Mouse (Mus musculus): ENCODE measurements around the gene Ptpn1. TPM values are rescaled to one million over a fixed set of nuclear protein-coding genes. Genes with fewer than 3 reads are reported as not detected.

Gene Ptpn1
- polyA plus RNA-seq, 1 experiment from 2014 or later, result 57.4 TPM

DNA sequence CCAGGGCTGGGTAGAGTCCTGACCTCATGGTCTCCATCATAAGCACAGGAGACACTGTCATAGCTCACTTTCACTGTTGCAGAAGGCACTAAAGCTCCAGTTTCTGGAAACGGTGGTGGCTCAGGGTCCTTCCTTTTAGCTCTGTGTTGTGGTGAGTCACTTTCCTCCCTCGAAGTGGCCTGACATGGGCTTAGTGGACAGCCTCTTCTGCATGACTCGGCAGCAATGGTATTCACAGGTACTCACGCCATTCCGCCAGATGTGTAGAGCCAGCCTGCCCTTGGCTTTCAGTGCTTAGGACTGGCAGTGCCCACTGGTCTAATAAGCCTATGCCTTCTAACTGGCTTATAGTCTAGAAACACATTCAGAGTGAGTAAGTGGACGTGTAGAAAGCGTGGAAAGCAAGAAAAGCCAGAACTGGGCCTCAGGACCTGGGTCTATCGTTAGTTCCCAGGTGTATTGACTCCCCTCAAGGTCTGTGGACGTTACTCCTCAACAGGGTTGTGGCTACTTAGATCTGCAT, 32.0 kb downstream of the Ptpn1 start:
- Histone ChIP-seq H3K4me1 (peaks cover 18% of the 10 kb centered on the region), H3K27me3 (no peaks in the 10 kb centered on the region), H3K4me2 (no peak overlapping the region), H3K36me3 (peaks cover 54% of the 10 kb centered on the region), H3K4me3 (replicated peaks) (no peak overlapping the region), H3K27ac (no peak overlapping the region), H3K9ac (no peak overlapping the region), H3K9me3 (replicated peaks) (no peaks in the 10 kb centered on the region)
- 87% methylated on average over 9 of the region's 9 CpGs for WGBS
- no peak for ATAC-seq (replicated peaks; ENCODE audit: low FRiP score)

DNA sequence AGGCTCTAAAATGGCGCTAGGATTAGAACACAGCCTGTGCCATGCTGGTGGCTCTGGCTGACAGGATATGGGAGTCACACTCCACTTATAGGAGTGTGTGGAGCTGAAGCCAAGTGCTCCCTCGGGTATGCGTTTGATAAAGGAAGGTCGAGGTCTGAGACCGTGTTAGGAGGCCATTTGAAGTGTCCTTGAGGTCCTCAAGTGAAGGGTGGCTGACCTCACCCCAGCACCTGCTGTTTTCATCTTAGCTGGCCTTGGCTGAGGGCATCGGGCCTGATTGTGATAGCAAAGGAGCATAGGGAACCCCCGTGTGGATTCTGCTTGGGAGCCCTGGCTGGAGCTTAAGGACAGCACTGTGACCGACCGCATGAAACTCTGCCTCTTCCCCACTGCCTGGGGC, 32.5 kb downstream of the Ptpn1 start:
- 85% methylated on average over 9 of the region's 9 CpGs for WGBS
- Histone ChIP-seq H3K4me3 (replicated peaks) (no peak overlapping the region), H3K27me3 (no peaks in the 10 kb centered on the region), H3K36me3 (peaks cover 58% of the 10 kb centered on the region), H3K9me3 (replicated peaks) (no peaks in the 10 kb centered on the region), H3K4me2 (no peak overlapping the region), H3K27ac (no peak overlapping the region), H3K9ac (no peak overlapping the region), H3K4me1 (peaks cover 15% of the 10 kb centered on the region)
- no peak for ATAC-seq (replicated peaks; ENCODE audit: low FRiP score)

DNA sequence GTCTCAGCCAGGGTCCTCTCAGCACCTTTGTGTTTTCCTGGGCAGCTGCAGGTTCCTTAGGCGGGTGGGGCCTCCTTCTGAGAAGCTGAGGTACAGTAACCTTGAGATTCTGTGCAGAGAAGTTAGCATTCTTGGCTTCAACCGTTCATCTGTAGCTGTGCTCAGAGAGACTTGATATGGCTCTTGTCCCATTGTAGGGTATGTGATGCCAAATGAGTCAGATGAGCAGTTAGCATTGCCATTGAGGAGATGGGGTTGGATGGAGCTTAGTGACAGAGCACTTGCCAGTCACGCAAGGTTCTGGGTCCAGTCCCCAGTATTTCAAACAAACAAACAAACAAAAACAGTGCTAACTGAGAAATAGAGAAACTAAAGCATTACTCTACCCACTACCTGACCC, 34.1 kb downstream of the Ptpn1 start:
- Histone ChIP-seq H3K4me3 (replicated peaks) (no peak overlapping the region), H3K36me3 (peaks cover 71% of the 10 kb centered on the region), H3K4me1 (no peaks in the 10 kb centered on the region), H3K9ac (no peak overlapping the region), H3K27ac (no peak overlapping the region), H3K4me2 (no peak overlapping the region), H3K9me3 (replicated peaks) (no peaks in the 10 kb centered on the region), H3K27me3 (no peaks in the 10 kb centered on the region)
- 94% methylated on average over 3 of the region's 3 CpGs for WGBS
- no peak for ATAC-seq (replicated peaks; ENCODE audit: low FRiP score)

DNA sequence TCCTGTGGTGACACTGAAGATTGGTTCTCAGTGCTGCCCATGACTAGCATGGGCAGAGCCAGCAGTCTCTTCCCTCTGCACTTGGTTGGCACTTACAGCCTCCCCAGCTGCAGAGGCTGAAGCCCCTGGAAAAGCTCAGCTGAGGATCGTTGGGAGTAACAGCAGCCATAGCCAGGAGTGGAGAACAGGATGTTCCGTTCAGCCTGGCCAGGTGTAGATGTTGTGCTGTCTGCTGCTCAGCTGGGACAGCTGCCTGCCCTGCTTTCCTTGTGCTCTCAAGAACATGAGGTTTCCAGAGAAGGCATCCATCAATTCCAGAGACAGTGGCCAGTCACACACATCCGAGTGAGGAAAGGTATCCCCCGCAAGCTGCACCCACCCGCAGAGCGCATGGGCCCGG, 36.6 kb downstream of the Ptpn1 start:
- ATAC-seq (replicated peaks; ENCODE audit: low FRiP score), result no peak
- peaks cover 94% of the 10 kb centered on the region for H3K36me3 ChIP-seq

DNA sequence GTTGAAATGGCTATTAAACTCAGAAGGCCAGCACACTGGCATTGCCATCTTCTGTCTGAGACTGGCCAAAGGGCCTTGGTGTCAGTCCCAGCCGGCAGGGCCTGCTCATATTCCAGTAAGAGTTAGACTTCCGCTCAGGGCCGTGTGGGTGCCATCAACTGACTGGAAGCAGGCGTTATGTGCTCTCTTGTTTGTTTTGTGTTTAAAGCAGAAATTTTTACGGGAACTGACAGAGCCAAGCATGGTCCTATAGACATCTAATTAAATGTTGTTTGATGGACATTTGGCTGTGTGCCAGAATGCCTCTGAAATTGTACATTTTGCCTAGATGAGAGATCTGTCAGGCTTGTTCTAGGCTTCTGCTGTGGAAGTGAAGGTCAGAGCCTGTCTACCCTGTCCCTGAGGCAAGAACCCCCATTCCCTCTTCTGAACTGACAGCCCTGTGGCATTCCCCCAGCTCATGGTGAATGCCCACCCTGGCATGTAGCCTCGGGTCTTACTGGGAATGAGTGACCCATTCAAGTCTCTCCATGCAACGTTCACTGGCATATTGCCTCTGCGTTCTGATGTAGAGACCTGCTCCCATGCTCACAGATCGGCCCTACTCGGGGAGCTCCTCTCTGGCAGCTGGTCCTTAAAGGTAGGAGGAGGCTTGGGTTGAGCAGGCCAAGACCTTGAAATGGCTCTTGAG, 38.1 kb downstream of the Ptpn1 start:
- peaks cover 94% of the 10 kb centered on the region for H3K36me3 ChIP-seq
- no peak for ATAC-seq (replicated peaks; ENCODE audit: low FRiP score)
- WGBS, result 81% methylated on average over 10 of the region's 10 CpGs

More for the DNA sequence above, 36.6 kb downstream of the Ptpn1 start:
- no peak overlapping the region for H3K4me3 ChIP-seq (replicated peaks)
- no peaks in the 10 kb centered on the region for H3K9me3 ChIP-seq (replicated peaks)
- no peak overlapping the region for H3K9ac ChIP-seq
- H3K27me3 ChIP-seq, result no peaks in the 10 kb centered on the region
- H3K4me1 ChIP-seq, result no peaks in the 10 kb centered on the region
- no peak overlapping the region for H3K27ac ChIP-seq
- 90% methylated on average over 7 of the region's 7 CpGs for WGBS
- H3K4me2 ChIP-seq, result no peak overlapping the region

DNA sequence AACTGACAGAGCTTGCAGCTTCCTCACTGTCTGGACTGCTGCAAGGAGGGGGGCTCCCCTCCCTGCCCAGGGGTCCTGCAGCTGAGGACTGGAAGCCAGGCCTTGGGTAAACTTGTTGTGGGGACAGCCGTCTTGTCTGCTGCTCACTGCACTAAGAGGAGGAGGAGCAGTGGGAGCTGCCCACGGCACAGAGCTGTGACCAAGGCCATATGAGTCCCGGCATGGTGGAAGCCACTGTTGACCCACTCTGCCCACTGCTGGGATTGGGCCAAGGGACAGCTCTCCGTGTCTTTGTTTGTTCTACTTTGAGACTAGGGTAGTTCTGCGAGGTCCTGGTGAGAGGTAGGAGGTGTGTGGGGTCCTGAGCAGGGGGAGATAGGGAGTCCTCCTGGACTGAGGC, 40.3 kb downstream of the Ptpn1 start:
- H3K27ac ChIP-seq, result no peak overlapping the region

More for the DNA sequence above, 38.1 kb downstream of the Ptpn1 start:
- Histone ChIP-seq H3K4me3 (replicated peaks) (no peak overlapping the region), H3K9ac (no peak overlapping the region), H3K4me1 (no peaks in the 10 kb centered on the region), H3K9me3 (replicated peaks) (no peaks in the 10 kb centered on the region), H3K27ac (no peak overlapping the region), H3K27me3 (no peaks in the 10 kb centered on the region), H3K4me2 (no peak overlapping the region)

DNA sequence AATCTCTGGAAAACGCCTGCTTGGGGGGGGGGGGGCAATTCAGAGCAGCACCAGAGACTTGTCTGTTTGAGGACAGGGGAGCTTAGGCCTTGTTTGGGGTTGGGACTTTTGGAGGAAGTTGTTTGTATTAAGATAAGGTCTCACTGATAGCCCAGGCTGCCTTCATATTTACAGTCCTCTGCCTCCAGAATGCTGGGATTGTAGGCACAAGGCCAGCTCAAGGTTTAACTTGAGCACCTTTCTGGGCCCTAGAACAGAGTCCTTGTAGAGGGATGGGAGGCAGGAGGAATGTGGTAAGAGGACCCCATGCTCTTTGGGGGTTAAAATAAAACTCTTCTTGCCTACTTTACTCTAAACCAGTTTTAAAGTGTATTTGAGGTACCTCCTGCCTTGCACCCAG, 41.0 kb downstream of the Ptpn1 start:
- no peak overlapping the region for H3K9ac ChIP-seq
- ATAC-seq (replicated peaks; ENCODE audit: low FRiP score), result no peak
- H3K27ac ChIP-seq, result no peak overlapping the region
- no peak overlapping the region for H3K4me3 ChIP-seq (replicated peaks)
- no peaks in the 10 kb centered on the region for H3K27me3 ChIP-seq
- H3K36me3 ChIP-seq, result peaks cover 94% of the 10 kb centered on the region
- no peak overlapping the region for H3K4me2 ChIP-seq
- H3K9me3 ChIP-seq (replicated peaks), result no peaks in the 10 kb centered on the region
- no peaks in the 10 kb centered on the region for H3K4me1 ChIP-seq
- WGBS, result 57% methylated on average over 1 of the region's 1 CpGs

More for the DNA sequence above, 40.3 kb downstream of the Ptpn1 start:
- no peaks in the 10 kb centered on the region for H3K27me3 ChIP-seq
- no peaks in the 10 kb centered on the region for H3K4me1 ChIP-seq
- H3K9ac ChIP-seq, result no peak overlapping the region
- H3K9me3 ChIP-seq (replicated peaks), result no peaks in the 10 kb centered on the region
- no peak overlapping the region for H3K4me3 ChIP-seq (replicated peaks)
- WGBS, result 66% methylated on average over 5 of the region's 5 CpGs
- no peak for ATAC-seq (replicated peaks; ENCODE audit: low FRiP score)
- H3K4me2 ChIP-seq, result no peak overlapping the region
- H3K36me3 ChIP-seq, result peaks cover 94% of the 10 kb centered on the region

DNA sequence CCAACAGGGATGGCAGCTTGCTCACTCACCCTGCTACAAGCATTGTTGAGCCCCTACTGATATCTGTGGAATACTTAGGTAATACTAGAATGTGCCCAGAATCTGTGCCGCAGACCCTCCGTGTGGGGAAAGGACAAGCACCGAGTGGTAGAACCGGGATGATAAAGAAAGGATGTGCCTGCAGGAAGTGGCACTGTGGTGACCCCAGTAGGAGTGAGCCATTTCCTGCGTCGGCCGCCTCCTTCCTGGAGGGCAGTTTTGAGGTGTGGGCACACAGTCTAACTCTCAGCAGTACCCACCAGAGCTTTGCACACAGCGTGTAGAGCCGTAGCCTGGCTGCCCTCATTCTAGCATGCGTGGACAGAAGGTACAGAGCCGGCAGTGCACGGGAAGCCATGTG, 43.9 kb downstream of the Ptpn1 start:
- WGBS, result 79% methylated on average over 12 of the region's 12 CpGs
- no peaks in the 10 kb centered on the region for H3K4me1 ChIP-seq
- ATAC-seq (replicated peaks; ENCODE audit: low FRiP score), result no peak
- H3K9me3 ChIP-seq (replicated peaks), result no peaks in the 10 kb centered on the region
- peaks cover 91% of the 10 kb centered on the region for H3K36me3 ChIP-seq
- no peak overlapping the region for H3K4me2 ChIP-seq
- no peaks in the 10 kb centered on the region for H3K27me3 ChIP-seq
- H3K4me3 ChIP-seq (replicated peaks), result no peak overlapping the region
- H3K9ac ChIP-seq, result no peak overlapping the region
- H3K27ac ChIP-seq, result no peak overlapping the region

DNA sequence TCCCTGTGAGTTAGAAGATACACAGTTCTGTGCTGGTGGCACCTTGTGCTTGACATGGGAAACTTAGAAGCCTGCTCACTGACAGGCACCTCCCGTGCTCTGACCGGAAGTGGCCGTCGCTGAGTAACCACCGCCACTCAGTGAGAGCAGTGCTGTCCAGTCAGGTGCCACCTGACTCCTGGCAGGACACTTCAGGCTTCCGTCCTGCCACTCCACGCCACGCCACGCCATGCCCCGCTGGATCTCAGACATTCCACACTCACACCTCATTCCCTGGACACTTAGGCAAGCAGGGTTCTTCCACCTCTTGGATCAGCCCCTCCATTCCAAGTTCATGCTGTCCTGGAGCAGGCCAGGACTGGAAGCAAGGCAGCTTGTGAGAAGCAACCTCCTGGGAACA, 46.4 kb downstream of the Ptpn1 start:
- Histone ChIP-seq H3K36me3 (peaks cover 70% of the 10 kb centered on the region), H3K4me2 (no peak overlapping the region), H3K4me1 (no peaks in the 10 kb centered on the region), H3K9ac (no peak overlapping the region), H3K27me3 (no peaks in the 10 kb centered on the region), H3K27ac (no peak overlapping the region), H3K9me3 (replicated peaks) (no peaks in the 10 kb centered on the region), H3K4me3 (replicated peaks) (no peak overlapping the region)
- WGBS, result 88% methylated on average over 10 of the region's 10 CpGs
- peak; percentile 31; the same call in 1 of the 2 replicates for ATAC-seq (replicated peaks; ENCODE audit: low FRiP score)

DNA sequence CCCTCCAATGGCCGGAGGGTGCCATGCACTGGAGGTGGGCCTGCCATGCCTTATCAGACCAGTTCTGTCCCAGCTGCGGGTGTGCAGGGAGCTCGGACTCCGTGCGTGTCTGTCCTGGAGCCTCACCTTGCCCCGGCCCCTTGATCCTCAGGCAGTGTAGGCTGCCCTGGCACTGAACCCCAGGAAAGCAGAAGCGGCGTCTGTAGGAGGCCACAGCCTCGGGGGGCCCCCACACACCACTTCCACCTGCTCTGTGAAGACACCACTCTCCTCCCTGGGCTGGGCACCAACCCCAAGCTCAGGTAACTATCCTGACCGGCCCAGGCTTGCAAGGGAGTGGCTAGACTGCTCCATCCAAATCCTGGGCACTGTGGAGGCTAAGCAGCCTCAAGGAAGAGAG, 48.5 kb downstream of the Ptpn1 start:
- Histone ChIP-seq H3K27ac (no peak overlapping the region), H3K4me1 (no peaks in the 10 kb centered on the region), H3K27me3 (peaks cover 2% of the 10 kb centered on the region; the same call in 1 of the 2 replicates), H3K9ac (no peak overlapping the region), H3K36me3 (peaks cover 49% of the 10 kb centered on the region), H3K4me2 (no peak overlapping the region), H3K9me3 (replicated peaks) (no peaks in the 10 kb centered on the region), H3K4me3 (replicated peaks) (no peak overlapping the region)
- 82% methylated on average over 10 of the region's 10 CpGs for WGBS
- ATAC-seq (replicated peaks; ENCODE audit: low FRiP score), result no peak

DNA sequence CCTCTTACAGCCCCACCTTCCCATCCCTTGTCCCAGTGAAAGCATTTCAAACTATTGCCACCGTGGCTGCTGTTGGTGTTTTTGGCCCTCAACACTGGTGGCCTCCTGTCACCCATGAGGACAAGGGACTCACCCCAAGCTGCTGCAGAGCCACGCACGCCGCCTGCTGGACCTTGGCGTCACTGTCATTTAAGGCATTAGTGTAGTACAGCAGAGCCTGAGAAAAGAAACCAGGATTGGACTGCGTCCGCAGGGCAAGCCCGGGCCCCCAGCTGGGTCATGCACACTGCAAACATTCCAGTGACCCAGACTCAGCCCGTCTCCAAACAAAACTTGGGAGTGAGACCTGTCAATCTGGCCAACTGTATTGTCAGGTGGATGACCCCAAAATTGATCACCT, 50.8 kb downstream of the Ptpn1 start:
- Histone ChIP-seq H3K36me3 (peaks cover 26% of the 10 kb centered on the region), H3K9ac (no peak overlapping the region), H3K27me3 (peaks cover 10% of the 10 kb centered on the region), H3K4me1 (peaks cover 13% of the 10 kb centered on the region), H3K27ac (no peak overlapping the region), H3K4me3 (replicated peaks) (no peak overlapping the region), H3K9me3 (replicated peaks) (no peaks in the 10 kb centered on the region), H3K4me2 (no peak overlapping the region)
- no peak for ATAC-seq (replicated peaks; ENCODE audit: low FRiP score)
- 56% methylated on average over 9 of the region's 9 CpGs for WGBS

DNA sequence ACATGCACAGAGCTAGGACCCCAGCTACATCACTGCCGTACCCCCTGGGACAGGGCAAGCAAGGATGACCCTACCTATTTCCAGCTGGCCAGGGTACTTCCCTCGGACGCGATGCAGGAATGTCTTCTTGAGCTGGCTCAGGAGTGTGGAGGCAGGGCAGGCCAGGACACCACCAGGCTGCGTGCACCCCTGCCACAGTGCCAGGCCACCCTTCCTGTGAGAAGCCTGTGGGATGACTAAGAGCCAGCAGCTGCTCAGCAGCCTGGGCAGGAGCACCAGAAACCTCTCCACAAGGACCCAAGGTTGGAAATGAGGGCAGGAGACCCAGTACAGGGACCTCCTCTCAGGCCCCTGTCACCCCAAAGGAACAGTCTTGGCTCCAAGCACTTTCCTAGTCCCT, 52.5 kb downstream of the Ptpn1 start:
- H3K27me3 ChIP-seq, result peaks cover 10% of the 10 kb centered on the region
- H3K4me1 ChIP-seq, result peaks cover 20% of the 10 kb centered on the region
- H3K4me2 ChIP-seq, result no peak overlapping the region
- no peak overlapping the region for H3K4me3 ChIP-seq (replicated peaks)
- H3K36me3 ChIP-seq, result peaks cover 9% of the 10 kb centered on the region
- no peak for ATAC-seq (replicated peaks; ENCODE audit: low FRiP score)
- no peaks in the 10 kb centered on the region for H3K9me3 ChIP-seq (replicated peaks)
- no peak overlapping the region for H3K9ac ChIP-seq
- no peak overlapping the region for H3K27ac ChIP-seq
- WGBS, result 77% methylated on average over 5 of the region's 5 CpGs

DNA sequence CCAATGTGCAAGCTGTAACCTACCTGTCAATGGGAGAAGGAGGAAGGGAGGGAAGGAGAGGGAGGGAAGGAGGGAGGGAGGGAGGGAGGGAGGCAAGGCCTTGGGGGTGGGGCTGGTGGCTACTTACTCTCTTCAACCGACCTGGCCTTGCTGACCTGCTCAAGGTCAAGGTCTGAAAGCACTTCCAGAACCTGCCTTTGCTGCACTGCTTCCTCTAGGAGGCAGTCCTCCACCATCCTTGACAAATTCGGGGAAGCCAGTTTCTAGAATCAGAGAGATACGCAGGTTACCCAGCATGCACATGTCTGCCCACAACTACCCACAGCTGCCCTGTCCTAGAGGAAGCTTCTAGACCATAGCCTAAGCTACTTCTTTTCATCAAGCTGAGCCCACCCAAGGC, 53.1 kb downstream of the Ptpn1 start:
- Histone ChIP-seq H3K4me2 (no peak overlapping the region), H3K4me1 (peaks cover 22% of the 10 kb centered on the region), H3K9me3 (replicated peaks) (no peaks in the 10 kb centered on the region), H3K4me3 (replicated peaks) (no peak overlapping the region), H3K27me3 (peaks cover 10% of the 10 kb centered on the region), H3K9ac (no peak overlapping the region), H3K27ac (no peak overlapping the region), H3K36me3 (peaks cover 4% of the 10 kb centered on the region; the same call in 1 of the 2 replicates)
- 45% methylated on average over 3 of the region's 3 CpGs for WGBS
- ATAC-seq (replicated peaks; ENCODE audit: low FRiP score), result no peak
